In genomic region chr14:22144014-22144413, GRCm38 (mm10) we compare ENCODE assay signal across 34 mouse cellular contexts.
DNase-seq lines count a peak whose midpoint lies in the region; ATAC-seq and TF ChIP-seq lines count a peak whose summit lies in the region.
"Had no signal": no experiment of that assay in that cellular context is flagged by ENCODE, and none has a peak within 500 bp of the region (broad histone marks: within the 10 kb centered on the region; RNA-seq: fewer than 3 reads in every experiment).

No protein-coding gene starts in this region.

- peaks cover 27% of the 10 kb centered on the region for H3K4me1 ChIP-seq in hindbrain, embryonic 10.5 days (replicated peaks)
- H3K4me1 ChIP-seq in hindbrain, embryonic 13.5 days (replicated peaks) = peaks cover 20% of the 10 kb centered on the region
- H3K4me1 ChIP-seq in stomach, embryonic 14.5 days (ENCODE audit: control insufficient read depth, insufficient read depth, low read length) = peaks cover 18% of the 10 kb centered on the region
- H3K4me1 ChIP-seq in stomach, postnatal 0 days (replicated peaks; ENCODE audit: control insufficient read depth, insufficient read depth) = peaks cover 3% of the 10 kb centered on the region

- DNase-seq in hindbrain, embryonic 10.5 days (ENCODE audit: low spot score) = no peak
- DNase-seq in stomach, postnatal 0 days (ENCODE audit: low spot score) = no peak
- DNase-seq in embryo, embryonic 10.5 days (ENCODE audit: low spot score) = peak; percentile 46
- no peak for DNase-seq in Muller cell, postnatal 12 days (ENCODE audit: inconsistent ontology term)
- no peak for DNase-seq in retina, postnatal 1 day
- DNase-seq in gastrocnemius, postnatal 14 days = no peak
- DNase-seq: adrenal gland, postnatal 14 days; cerebellum, adult 11 months; cerebellum, adult 9-11 months; gastrocnemius, adult 2 months; heart, postnatal 10 days; kidney, adult 9 months; kidney, postnatal 25 days; layer of hippocampus, postnatal 36 days; liver, postnatal 0 days; right cerebral cortex, adult 18-20 months; right cerebral cortex, postnatal 4 days; thymus, adult 18-20 months had no signal

- H3K9ac ChIP-seq in hindbrain, embryonic 13.5 days = no peak overlapping the region
- no peak overlapping the region for H3K9ac ChIP-seq in stomach, embryonic 14.5 days (replicated peaks; ENCODE audit: low read depth, low read length)
- no peak overlapping the region for H3K9ac ChIP-seq in stomach, postnatal 0 days (ENCODE audit: low read length)
- H3K9ac ChIP-seq: embryonic facial prominence, embryonic 13.5 days; forebrain, embryonic 12.5 days; hindbrain, embryonic 12.5 days; limb, embryonic 12.5 days; liver, postnatal 0 days; neural tube, embryonic 13.5 days; stomach, embryonic 15.5 days had no signal

- peaks cover 20% of the 10 kb centered on the region for H3K27me3 ChIP-seq in hindbrain, embryonic 10.5 days (ENCODE audit: insufficient read depth, poor library complexity, severe bottlenecking)
- H3K27me3 ChIP-seq in hindbrain, embryonic 13.5 days = no peaks in the 10 kb centered on the region
- H3K27me3 ChIP-seq in stomach, embryonic 14.5 days (ENCODE audit: control insufficient read depth, insufficient read depth, low read length) = no peaks in the 10 kb centered on the region
- no peaks in the 10 kb centered on the region for H3K27me3 ChIP-seq in stomach, postnatal 0 days (ENCODE audit: control insufficient read depth, insufficient read depth, low read length)
- H3K27me3 ChIP-seq: embryonic facial prominence, embryonic 13.5 days; hindbrain, embryonic 12.5 days; limb, embryonic 12.5 days; neural tube, embryonic 13.5 days; Patski; stomach, embryonic 15.5 days had no signal

- 0 out of 2 replicates have a peak overlapping the region, but pooled peaks have one; percentile 16 for H3K27ac ChIP-seq in hindbrain, embryonic 10.5 days
- H3K27ac ChIP-seq in hindbrain, embryonic 13.5 days = no peak overlapping the region
- H3K27ac ChIP-seq in stomach, embryonic 14.5 days (ENCODE audit: low read length) = no peak overlapping the region
- no peak overlapping the region for H3K27ac ChIP-seq in stomach, postnatal 0 days (replicated peaks)
- H3K27ac ChIP-seq: embryonic facial prominence, embryonic 13.5 days; forebrain, embryonic 12.5 days; gastrocnemius, adult 2 months; hindbrain, embryonic 12.5 days; limb, embryonic 12.5 days; macrophage; neural tube, embryonic 13.5 days; stomach, embryonic 15.5 days had no signal

- ATAC-seq in hindbrain, embryonic 13.5 days (ENCODE audit: low FRiP score) = no peak
- ATAC-seq in stomach, embryonic 14.5 days (ENCODE audit: insufficient number of reproducible peaks, insufficient read depth, low FRiP score, low read depth) = peak; percentile 48; the same call in 1 of the 2 replicates
- no peak for ATAC-seq in stomach, postnatal 0 days (ENCODE audit: low FRiP score, low TSS enrichment)
- ATAC-seq: inflammation-experienced regulatory T-cells, adult 6 months; liver, postnatal 0 days; lung, postnatal 0 days; Patski had no signal

- H3K4me2 ChIP-seq in hindbrain, embryonic 13.5 days = no peak overlapping the region
- H3K4me2 ChIP-seq in stomach, embryonic 14.5 days (replicated peaks; ENCODE audit: low read depth, low read length) = no peak overlapping the region
- H3K4me2 ChIP-seq in stomach, postnatal 0 days (replicated peaks; ENCODE audit: low read depth) = no peak overlapping the region
- H3K4me2 ChIP-seq: embryonic facial prominence, embryonic 13.5 days; forebrain, embryonic 12.5 days; heart, embryonic 11.5 days; hindbrain, embryonic 12.5 days; limb, embryonic 12.5 days; liver, embryonic 11.5 days; midbrain, embryonic 11.5 days; neural tube, embryonic 13.5 days; stomach, embryonic 15.5 days had no signal

- TF ChIP-seq CTCF in stomach, postnatal 0 days (IDR thresholded peaks at IDR 0.05; ENCODE audit: low read depth) = no peak

- TF ChIP-seq EP300 in stomach, postnatal 0 days (optimal IDR thresholded peaks at IDR 0.05) = no peak

- H3K4me3 ChIP-seq in hindbrain, embryonic 10.5 days = no peak overlapping the region
- no peak overlapping the region for H3K4me3 ChIP-seq in hindbrain, embryonic 13.5 days
- no peak overlapping the region for H3K4me3 ChIP-seq in stomach, embryonic 14.5 days (ENCODE audit: low read depth, low read length)
- H3K4me3 ChIP-seq in stomach, postnatal 0 days (ENCODE audit: low read depth, low read length) = no peak overlapping the region
- H3K4me3 ChIP-seq: embryonic facial prominence, embryonic 13.5 days; erythroblast, embryonic 14.5 days; forebrain, embryonic 12.5 days; gastrocnemius, adult 2 months; hindbrain, embryonic 12.5 days; limb, embryonic 12.5 days; neural tube, embryonic 13.5 days; stomach, embryonic 15.5 days had no signal

- no peaks in the 10 kb centered on the region for H3K9me3 ChIP-seq in hindbrain, embryonic 10.5 days
- no peaks in the 10 kb centered on the region for H3K9me3 ChIP-seq in hindbrain, embryonic 13.5 days
- no peaks in the 10 kb centered on the region for H3K9me3 ChIP-seq in stomach, embryonic 14.5 days (ENCODE audit: control insufficient read depth, low read depth, low read length)
- H3K9me3 ChIP-seq in stomach, postnatal 0 days (ENCODE audit: control insufficient read depth, low read length) = no peaks in the 10 kb centered on the region
- H3K9me3 ChIP-seq: embryonic facial prominence, embryonic 13.5 days; forebrain, embryonic 12.5 days; hindbrain, embryonic 12.5 days; limb, embryonic 12.5 days; neural tube, embryonic 13.5 days; stomach, embryonic 15.5 days had no signal

- no peaks in the 10 kb centered on the region for H3K36me3 ChIP-seq in hindbrain, embryonic 10.5 days
- H3K36me3 ChIP-seq in hindbrain, embryonic 13.5 days = no peaks in the 10 kb centered on the region
- H3K36me3 ChIP-seq in stomach, embryonic 14.5 days (ENCODE audit: control insufficient read depth, insufficient read depth, low read length) = no peaks in the 10 kb centered on the region
- H3K36me3 ChIP-seq in stomach, postnatal 0 days (ENCODE audit: control insufficient read depth, insufficient read depth, low read length) = no peaks in the 10 kb centered on the region
- H3K36me3 ChIP-seq: embryonic facial prominence, embryonic 13.5 days; forebrain, embryonic 12.5 days; hindbrain, embryonic 12.5 days; limb, embryonic 12.5 days; neural tube, embryonic 13.5 days; stomach, embryonic 15.5 days had no signal

- intact Hi-C loops in gastrocnemius, postnatal 14 days (cut with DNase I; ENCODE audit: low total_unique reads) = no loop called here

- 5% methylated on average over 3 of the region's 3 CpGs for WGBS in hindbrain, embryonic 10.5 days
- 5% methylated on average over 3 of the region's 3 CpGs for WGBS in hindbrain, embryonic 13.5 days
- 30% methylated on average over 3 of the region's 3 CpGs for WGBS in stomach, embryonic 14.5 days
- WGBS in stomach, postnatal 0 days = 56% methylated on average over 3 of the region's 3 CpGs
